Mouse (Mus musculus) ES-E14 (cell line): ENCODE data around the gene Cabp1.

ENCODE experiments used
- CHD2 ChIP-seq: IDR thresholded peaks from 2 replicates; pipeline ENCODE4 v1.6.1; 2014; ENCODE audit warnings: mild to moderate bottlenecking, low read depth, low read length, inconsistent platforms
- ZC3H11A ChIP-seq: IDR thresholded peaks from 2 replicates; pipeline ENCODE4 v1.6.1; 2012; ENCODE audit warnings: low read depth, mild to moderate bottlenecking, inconsistent platforms, low read length, borderline replicate concordance
- ZNF384 ChIP-seq: IDR thresholded peaks from 2 replicates; pipeline ENCODE4 v1.6.1; 2012; ENCODE audit warnings: low read depth, low read length, inconsistent platforms

DNA sequence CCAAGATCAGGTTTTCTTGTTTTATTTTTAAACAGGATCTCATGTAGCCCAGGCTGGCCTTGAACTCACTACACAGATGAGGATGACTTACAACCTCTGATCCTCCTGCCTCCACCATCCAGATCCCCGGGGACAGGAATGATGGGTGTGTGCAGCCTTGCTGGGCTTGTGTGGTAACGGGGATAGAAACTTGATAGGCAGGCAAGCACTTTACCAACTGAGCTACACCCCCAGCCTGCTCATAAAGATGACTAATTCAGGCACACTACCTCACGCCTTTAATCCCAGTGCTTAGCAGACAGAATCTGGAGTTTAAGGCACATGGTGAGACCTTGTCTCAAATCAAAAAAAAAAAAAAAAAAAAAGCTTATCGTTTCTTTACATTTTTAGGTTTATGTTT is 18.7 kb upstream of the Cabp1 start:
- no peak for TF ChIP-seq CHD2
- no peak for TF ChIP-seq ZNF384
- TF ChIP-seq ZC3H11A: no peak
